Mouse (Mus musculus) forebrain, postnatal 0 days (tissue): ENCODE data around the gene Pdpn. TPM values are rescaled to one million over a fixed set of nuclear protein-coding genes. Genes with fewer than 3 reads are reported as not detected.

ENCODE experiments used
- ATAC-seq: fragments of 200-750 bp; cut with Nextera tagmentation; 2 replicates; pipeline ENCODE4 v1.8.0; 2017; ENCODE audit warnings: mild to moderate bottlenecking, moderate library complexity
- DNase-seq: peaks from one replicate; pipeline ENCODE4 v3.0.0-alpha.2; 2015
- H3K27ac ChIP-seq: fragments of 300-500 bp; sonication (generic); 2 replicates; pipeline ENCODE4 v1.5.1; 2014; ENCODE audit warnings: low read depth, mild to moderate bottlenecking, antibody characterized with exemption, low read length, moderate library complexity, mixed read lengths
- H3K27me3 ChIP-seq: fragments of 300-500 bp; sonication (generic); 2 replicates; pipeline ENCODE4 v1.6.1; 2014; ENCODE audit warnings: mild to moderate bottlenecking, low read length, mixed read lengths; ENCODE audit not compliant: insufficient read depth
- H3K36me3 ChIP-seq: fragments of 300-500 bp; sonication (generic); 2 replicates; pipeline ENCODE4 v1.6.1; 2014; ENCODE audit warnings: mild to moderate bottlenecking, moderate library complexity; ENCODE audit not compliant: insufficient read depth
- H3K4me1 ChIP-seq: fragments of 300-500 bp; sonication (generic); 2 replicates; pipeline ENCODE4 v1.6.1; 2014; ENCODE audit warnings: antibody characterized with exemption; ENCODE audit not compliant: insufficient read depth
- H3K4me2 ChIP-seq: fragments of 300-500 bp; sonication (generic); 2 replicates; pipeline ENCODE4 v1.6.1; 2014; ENCODE audit warnings: low read depth, mild to moderate bottlenecking, moderate library complexity
- H3K4me3 ChIP-seq: fragments of 300-500 bp; sonication (generic); 2 replicates; pipeline ENCODE4 v1.5.1; 2014; ENCODE audit warnings: low read depth, low read length, mixed read lengths
- H3K9ac ChIP-seq: fragments of 300-500 bp; sonication (generic); 2 replicates; pipeline ENCODE4 v1.6.1; 2014; ENCODE audit warnings: mild to moderate bottlenecking
- H3K9me3 ChIP-seq: fragments of 300-500 bp; sonication (generic); 2 replicates; pipeline ENCODE4 v1.6.1; 2016; ENCODE audit warnings: low read length
- CTCF ChIP-seq: sonication (generic); IDR thresholded peaks from 2 replicates; pipeline ENCODE4 v1.5.1; 2016; ENCODE audit warnings: antibody characterized with exemption, control low read depth, low read depth
- WGBS: fragments of 180-500 bp; shearing (Covaris S2); extraction: QIAGEN DNeasy Blood & Tissue Kit; methylation state at CpG from one replicate; pipeline ENCODE4 v1.1.7; 2014; 5-methylcytosine and 5-hydroxymethylcytosine counted together
- polyA plus RNA-seq: library from polyadenylated mRNA; unstranded; fragments of >200 nt; fragmentation: Nextera tagmentation; extraction: Ambion mirVana; gene quantifications from 2 replicates; pipeline ENCODE4 v1.2.1, GENCODE M21; 2015
- total RNA-seq: library from RNA; depleted of rRNA; stranded (reverse); fragments of >200 nt; gene quantifications from 2 replicates; pipeline ENCODE4 v1.2.3, GENCODE M21; 2014

Pdpn gene
- total and polyA plus RNA-seq, 2 experiments from 2014 or later, result 36.8 to 38.7 TPM

DNA sequence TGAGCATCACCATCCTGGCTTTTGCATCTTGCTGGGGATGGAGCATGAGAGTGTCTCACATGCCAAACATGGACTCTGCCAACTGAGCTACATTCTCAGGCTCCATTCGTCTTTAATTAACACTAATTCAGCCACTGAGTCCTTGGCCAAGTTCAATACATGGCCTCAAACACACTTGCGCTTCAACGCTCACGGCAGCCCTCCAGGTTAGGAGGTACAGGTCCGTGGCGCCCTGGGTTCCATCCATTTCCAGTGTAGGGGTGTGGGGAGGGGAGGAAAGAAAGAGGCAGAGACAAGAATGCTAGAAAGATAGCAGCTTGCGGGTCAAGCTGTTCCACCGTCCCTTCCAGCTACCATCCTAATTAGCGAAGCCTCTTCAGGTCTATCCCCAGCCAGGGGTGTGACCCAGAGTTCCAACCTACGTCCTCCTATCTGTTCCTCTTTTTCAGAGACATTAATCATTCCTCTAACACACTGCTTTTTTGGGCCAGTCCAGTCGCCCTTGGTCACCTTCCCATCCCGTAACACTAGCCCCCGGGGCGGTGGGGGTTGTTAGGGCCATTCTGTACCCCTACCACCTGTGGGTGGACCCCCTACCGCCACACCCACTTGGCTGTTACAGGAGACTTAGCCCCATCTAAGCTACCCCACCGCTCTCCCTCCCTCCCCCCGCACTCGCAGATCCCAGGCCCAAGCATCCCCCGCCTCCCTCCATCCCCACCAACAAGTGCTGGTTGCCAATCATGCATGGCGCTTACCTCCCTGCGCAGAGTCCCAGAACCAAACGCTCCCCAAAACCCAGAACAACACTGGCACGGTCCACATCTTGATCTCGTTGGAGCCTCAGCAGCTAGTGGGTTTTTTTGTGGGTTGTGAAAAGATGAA is 691 bp downstream of the Pdpn start:
- no peaks in the 10 kb centered on the region for H3K9me3 ChIP-seq
- peak; percentile 57 for ATAC-seq
- H3K27me3 ChIP-seq, result peaks cover 4% of the 10 kb centered on the region; the same call in 1 of the 2 replicates
- peak overlapping the region; percentile 25 for H3K9ac ChIP-seq
- no peak for TF ChIP-seq CTCF
- 0 out of 2 replicates have a peak overlapping the region, but pooled peaks have one; percentile 22 for H3K27ac ChIP-seq
- H3K36me3 ChIP-seq, result no peaks in the 10 kb centered on the region
- peak overlapping the region; percentile 49 for H3K4me2 ChIP-seq
- 4% methylated on average over 24 of the region's 24 CpGs for WGBS
- H3K4me1 ChIP-seq, result 0 out of 2 replicates have a peak, but pooled peaks cover 4% of the 10 kb centered on the region
- DNase-seq, result peak; percentile 34
- H3K4me3 ChIP-seq, result peak overlapping the region; percentile 30

- no peaks in the 10 kb centered on the region for H3K9me3 ChIP-seq
- peaks cover 4% of the 10 kb centered on the region; the same call in 1 of the 2 replicates for H3K27me3 ChIP-seq
- peak overlapping the region; percentile 17; the same call in 1 of the 2 replicates for H3K4me3 ChIP-seq
- H3K27ac ChIP-seq, result 0 out of 2 replicates have a peak overlapping the region, but pooled peaks have one; percentile 15
- 8% methylated on average over 12 of the region's 12 CpGs for WGBS
- H3K36me3 ChIP-seq, result no peaks in the 10 kb centered on the region
- H3K9ac ChIP-seq, result peak overlapping the region; percentile 22; the same call in 1 of the 2 replicates
- DNase-seq (peak; percentile 26), ATAC-seq (peak; percentile 62)
- peak overlapping the region; percentile 49 for H3K4me2 ChIP-seq
- no peak for TF ChIP-seq CTCF
- 0 out of 2 replicates have a peak, but pooled peaks cover 4% of the 10 kb centered on the region for H3K4me1 ChIP-seq
Measured at GRCm38 (mm10) chr4:143297016-143297556, 2.3 kb downstream of the Pdpn start.

DNA sequence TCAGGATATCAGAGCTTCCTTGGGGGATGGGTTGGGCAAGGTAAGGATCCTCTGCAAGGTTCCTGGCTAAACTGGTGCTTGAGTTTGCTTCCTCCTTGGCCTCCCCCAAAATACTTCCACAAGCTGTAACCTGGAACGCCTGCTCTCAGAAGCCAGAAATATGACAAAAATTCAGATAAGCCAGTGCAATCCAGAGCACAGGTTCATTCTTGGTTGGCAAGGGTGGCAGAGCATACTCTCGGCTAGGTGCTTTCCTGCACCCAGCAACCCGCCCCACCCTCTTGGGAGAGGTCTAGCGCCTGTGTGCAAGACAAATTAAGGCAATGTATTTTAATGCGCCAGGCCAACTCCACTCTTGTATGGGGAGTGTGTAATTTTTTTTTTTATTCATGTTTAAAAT is 3.2 kb downstream of the Pdpn start:
- Histone ChIP-seq H3K36me3 (no peaks in the 10 kb centered on the region), H3K9ac (no peak overlapping the region), H3K4me1 (0 out of 2 replicates have a peak, but pooled peaks cover 4% of the 10 kb centered on the region), H3K9me3 (no peaks in the 10 kb centered on the region), H3K27me3 (peaks cover 4% of the 10 kb centered on the region; the same call in 1 of the 2 replicates), H3K4me2 (no peak overlapping the region), H3K4me3 (no peak overlapping the region), H3K27ac (no peak overlapping the region)
- no peak for DNase-seq
- WGBS, result 65% methylated on average over 5 of the region's 5 CpGs
- no peak for TF ChIP-seq CTCF
- ATAC-seq, result no peak

DNA sequence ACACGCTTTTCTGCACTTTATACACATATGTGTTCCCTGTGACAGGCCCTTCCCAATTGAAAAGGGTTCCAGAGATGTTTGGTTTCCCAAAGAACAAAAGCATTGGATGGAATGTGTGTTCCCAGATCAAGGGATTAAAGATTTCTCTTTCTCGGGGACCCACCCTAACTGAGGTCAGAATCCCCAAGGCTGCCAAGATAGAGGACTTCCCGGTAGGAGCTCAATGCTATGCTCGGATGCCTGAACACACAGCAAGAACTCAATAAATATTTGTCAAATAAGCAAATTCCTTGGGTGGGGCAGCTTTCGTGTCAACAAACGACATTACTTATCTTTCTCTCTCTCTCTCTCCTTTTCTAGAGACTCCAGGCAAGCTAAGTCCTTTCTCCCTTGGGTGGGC is 5.0 kb downstream of the Pdpn start:
- 55% methylated on average over 6 of the region's 6 CpGs for WGBS
- Histone ChIP-seq H3K36me3 (no peaks in the 10 kb centered on the region), H3K4me3 (no peak overlapping the region), H3K9ac (no peak overlapping the region), H3K27me3 (peaks cover 4% of the 10 kb centered on the region; the same call in 1 of the 2 replicates), H3K4me2 (no peak overlapping the region), H3K27ac (no peak overlapping the region), H3K4me1 (0 out of 2 replicates have a peak, but pooled peaks cover 4% of the 10 kb centered on the region), H3K9me3 (no peaks in the 10 kb centered on the region)
- no peak for TF ChIP-seq CTCF
- DNase-seq, result no peak
- ATAC-seq, result no peak

- ATAC-seq, result no peak
- no peak for TF ChIP-seq CTCF
- Histone ChIP-seq H3K4me2 (no peak overlapping the region), H3K9ac (no peak overlapping the region), H3K4me3 (no peak overlapping the region), H3K4me1 (no peaks in the 10 kb centered on the region), H3K27me3 (no peaks in the 10 kb centered on the region), H3K27ac (no peak overlapping the region), H3K9me3 (no peaks in the 10 kb centered on the region), H3K36me3 (no peaks in the 10 kb centered on the region)
- no peak for DNase-seq
- 71% methylated on average over 7 of the region's 7 CpGs for WGBS
Measured at GRCm38 (mm10) chr4:143288880-143289279, 10.5 kb downstream of the Pdpn start.

DNA sequence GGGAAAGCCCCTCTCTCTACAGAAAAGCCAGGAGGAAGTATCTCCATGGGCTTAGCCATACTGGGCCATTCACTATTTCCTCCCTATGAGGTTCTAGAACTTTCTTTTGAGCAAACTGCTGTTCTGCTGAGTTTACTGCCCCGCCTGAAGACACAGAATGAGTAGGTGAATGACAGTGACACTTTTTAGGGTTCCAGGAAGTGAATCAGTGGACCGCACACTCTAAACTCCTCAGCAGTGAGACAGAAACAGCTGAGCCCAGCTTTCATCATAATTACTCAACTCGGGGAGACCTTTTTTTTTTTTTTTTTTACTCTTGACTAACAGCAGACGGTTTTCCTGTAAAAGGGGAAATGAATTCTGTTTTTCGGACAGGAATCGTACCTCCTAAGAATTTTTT is 10.9 kb downstream of the Pdpn start:
- ATAC-seq, result no peak
- Histone ChIP-seq H3K9me3 (no peaks in the 10 kb centered on the region), H3K4me1 (no peaks in the 10 kb centered on the region), H3K27ac (no peak overlapping the region), H3K9ac (no peak overlapping the region), H3K4me3 (no peak overlapping the region), H3K4me2 (no peak overlapping the region), H3K36me3 (no peaks in the 10 kb centered on the region), H3K27me3 (no peaks in the 10 kb centered on the region)
- DNase-seq, result no peak
- 78% methylated on average over 6 of the region's 6 CpGs for WGBS
- TF ChIP-seq CTCF, result no peak

DNA sequence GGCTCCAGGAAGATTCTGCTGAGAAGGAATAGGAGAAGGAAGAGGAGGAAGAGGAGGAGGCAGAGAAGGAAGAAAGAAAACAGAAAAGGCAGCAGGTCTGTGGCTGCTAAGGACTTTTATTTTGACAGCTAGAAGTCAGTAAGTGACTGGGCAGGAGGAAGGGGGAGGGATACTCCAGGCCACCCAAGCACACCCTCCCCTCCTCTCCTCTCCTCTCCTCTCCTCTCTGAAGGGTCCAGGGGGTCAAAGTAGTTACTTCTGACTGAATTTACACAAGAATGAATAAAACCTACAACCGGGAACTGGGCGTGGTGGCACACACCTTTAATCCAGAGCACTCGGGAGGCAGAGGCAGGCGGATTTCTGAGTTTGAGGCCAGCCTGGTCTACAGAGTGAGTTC is 12.3 kb downstream of the Pdpn start:
- ATAC-seq (no peak), DNase-seq (no peak)
- no peaks in the 10 kb centered on the region for H3K27me3 ChIP-seq
- no peak for TF ChIP-seq CTCF
- H3K4me1 ChIP-seq, result no peaks in the 10 kb centered on the region
- H3K9me3 ChIP-seq, result no peaks in the 10 kb centered on the region
- no peak overlapping the region for H3K4me3 ChIP-seq
- 75% methylated on average over 4 of the region's 4 CpGs for WGBS
- H3K9ac ChIP-seq, result no peak overlapping the region
- H3K36me3 ChIP-seq, result no peaks in the 10 kb centered on the region
- H3K4me2 ChIP-seq, result no peak overlapping the region
- no peak overlapping the region for H3K27ac ChIP-seq
